Mouse (Mus musculus): ENCODE results near the gene Trnt1. TPM values are rescaled to one million over a fixed set of nuclear protein-coding genes. Genes with fewer than 3 reads are reported as not detected.

Trnt1 gene
- polyA plus RNA-seq, 1 experiment from 2014 or later: 25.8 TPM

DNA sequence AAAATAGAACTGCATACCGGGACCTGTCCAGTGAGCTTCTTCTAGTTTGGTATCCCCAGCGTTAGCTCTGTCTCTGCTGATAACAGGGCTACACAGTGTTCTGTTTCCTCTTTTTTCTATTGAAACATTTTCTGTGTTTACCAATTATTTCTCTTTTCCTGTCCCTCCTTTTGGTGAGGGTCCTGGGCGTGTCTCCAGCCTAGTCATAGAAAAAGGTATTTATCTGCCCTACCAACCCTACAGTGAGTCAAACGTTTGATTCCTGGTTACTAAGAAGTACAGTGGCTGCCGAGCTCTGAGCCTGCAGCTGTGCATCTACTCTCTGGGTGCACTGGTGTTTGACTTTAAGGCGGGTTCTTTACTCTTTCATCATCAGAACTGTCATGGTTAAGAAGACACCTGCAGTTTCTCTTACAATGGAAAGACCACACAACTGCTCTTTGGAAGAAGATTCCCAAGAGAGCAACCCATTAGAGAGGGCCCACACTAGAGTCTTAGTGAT lies 20.0 kb upstream of the Trnt1 start, which contains the start of gene Il5ra:
Il5ra (minus strand) TSS at position 151 of the 502 bp plus-strand sequence.
- no peak for DNase-seq
- peak; percentile 55 for ATAC-seq
- no peak within 1 kb of the TSS; the same call in 1 of the 2 replicates for H3K4me2 ChIP-seq (ENCODE audit: low read depth, low read length)
- H3K9ac ChIP-seq (replicated peaks): no peak within 1 kb of the TSS
- H3K9me3 ChIP-seq (ENCODE audit: low read length): no peaks in the 10 kb centered on the region
- no peaks in the 10 kb centered on the region for H3K27me3 ChIP-seq (ENCODE audit: insufficient read depth, low read length)
- H3K27ac ChIP-seq (ENCODE audit: low read depth): no peak within 1 kb of the TSS; the same call in 1 of the 2 replicates
- no peak for TF ChIP-seq CTCF (IDR thresholded peaks at IDR 0.05; ENCODE audit: low read depth)
- TF ChIP-seq EP300 (IDR thresholded peaks at IDR 0.05; ENCODE audit: low read depth): no peak
- no peak within 1 kb of the TSS for H3K4me3 ChIP-seq (ENCODE audit: low read depth, low read length)
- H3K4me1 ChIP-seq (ENCODE audit: insufficient read depth): no peaks in the 10 kb centered on the region
- 24% methylated on average over 6 of the region's 6 CpGs for WGBS (ENCODE audit: insufficient replicate concordance)
- no peaks in the 10 kb centered on the region for H3K36me3 ChIP-seq (replicated peaks; ENCODE audit: insufficient read depth, low read length)

DNA sequence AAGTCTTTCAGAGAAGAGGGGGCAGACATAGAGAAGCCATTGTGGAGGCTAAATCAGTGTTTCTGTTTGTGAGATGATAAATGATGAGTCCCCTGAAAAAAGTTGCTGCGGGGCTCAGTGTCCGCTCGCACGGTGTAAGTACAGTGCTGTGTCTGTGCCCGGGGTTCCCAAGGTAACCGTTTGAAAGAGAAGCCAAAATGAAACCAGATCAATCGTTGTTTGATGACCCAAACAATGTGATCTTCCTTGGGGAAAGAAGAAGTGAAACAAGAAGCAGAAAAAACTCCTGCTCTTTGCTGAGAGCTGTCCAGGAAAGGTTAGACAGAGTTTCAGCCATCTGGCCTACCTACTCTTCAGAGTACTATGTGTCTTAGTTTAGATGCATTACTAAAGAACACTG lies 18.6 kb upstream of the Trnt1 start:
- 61% methylated on average over 7 of the region's 7 CpGs for WGBS (ENCODE audit: insufficient replicate concordance)
- no peak for DNase-seq
- H3K4me3 ChIP-seq (ENCODE audit: low read depth, low read length): no peak overlapping the region
- no peaks in the 10 kb centered on the region for H3K9me3 ChIP-seq (ENCODE audit: low read length)
- ATAC-seq: no peak
- H3K9ac ChIP-seq (replicated peaks): no peak overlapping the region
- TF ChIP-seq CTCF (IDR thresholded peaks at IDR 0.05; ENCODE audit: low read depth) (no peak), EP300 (IDR thresholded peaks at IDR 0.05; ENCODE audit: low read depth) (no peak)
- 0 out of 2 replicates have a peak overlapping the region, but pooled peaks have one; percentile 22 for H3K27ac ChIP-seq (ENCODE audit: low read depth)
- no peaks in the 10 kb centered on the region for H3K4me1 ChIP-seq (ENCODE audit: insufficient read depth)
- no peaks in the 10 kb centered on the region for H3K36me3 ChIP-seq (replicated peaks; ENCODE audit: insufficient read depth, low read length)
- no peaks in the 10 kb centered on the region for H3K27me3 ChIP-seq (ENCODE audit: insufficient read depth, low read length)
- H3K4me2 ChIP-seq (ENCODE audit: low read depth, low read length): no peak overlapping the region; the same call in 1 of the 2 replicates

DNA sequence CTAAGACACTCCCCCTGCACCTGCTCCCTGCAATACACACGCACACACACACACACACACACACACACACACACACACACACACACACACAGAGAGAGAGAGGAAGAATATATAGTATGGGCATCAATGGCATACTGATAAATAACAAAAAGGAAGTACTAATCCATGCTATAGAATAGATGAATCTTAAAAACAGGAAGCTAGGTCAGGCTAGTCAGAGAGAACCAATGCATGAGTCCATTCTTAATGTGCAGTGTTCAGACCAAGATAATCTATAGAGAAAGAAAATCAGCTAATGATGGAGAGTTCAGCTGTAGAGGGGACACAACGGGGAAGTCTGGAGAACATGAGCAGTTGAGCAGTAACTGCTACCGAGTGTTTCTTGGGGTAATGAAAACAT lies 10.6 kb upstream of the Trnt1 start:
- Histone ChIP-seq H3K4me2 (ENCODE audit: low read depth, low read length) (no peak overlapping the region), H3K36me3 (replicated peaks; ENCODE audit: insufficient read depth, low read length) (no peaks in the 10 kb centered on the region), H3K27ac (ENCODE audit: low read depth) (no peak overlapping the region), H3K9ac (replicated peaks) (no peak overlapping the region), H3K4me3 (ENCODE audit: low read depth, low read length) (no peak overlapping the region), H3K4me1 (ENCODE audit: insufficient read depth) (no peaks in the 10 kb centered on the region), H3K9me3 (ENCODE audit: low read length) (no peaks in the 10 kb centered on the region), H3K27me3 (ENCODE audit: insufficient read depth, low read length) (no peaks in the 10 kb centered on the region)
- TF ChIP-seq EP300 (IDR thresholded peaks at IDR 0.05; ENCODE audit: low read depth) (no peak), CTCF (IDR thresholded peaks at IDR 0.05; ENCODE audit: low read depth) (no peak)
- DNase-seq (no peak), ATAC-seq (no peak)
- WGBS (ENCODE audit: insufficient replicate concordance): 49% methylated on average over 3 of the region's 3 CpGs

DNA sequence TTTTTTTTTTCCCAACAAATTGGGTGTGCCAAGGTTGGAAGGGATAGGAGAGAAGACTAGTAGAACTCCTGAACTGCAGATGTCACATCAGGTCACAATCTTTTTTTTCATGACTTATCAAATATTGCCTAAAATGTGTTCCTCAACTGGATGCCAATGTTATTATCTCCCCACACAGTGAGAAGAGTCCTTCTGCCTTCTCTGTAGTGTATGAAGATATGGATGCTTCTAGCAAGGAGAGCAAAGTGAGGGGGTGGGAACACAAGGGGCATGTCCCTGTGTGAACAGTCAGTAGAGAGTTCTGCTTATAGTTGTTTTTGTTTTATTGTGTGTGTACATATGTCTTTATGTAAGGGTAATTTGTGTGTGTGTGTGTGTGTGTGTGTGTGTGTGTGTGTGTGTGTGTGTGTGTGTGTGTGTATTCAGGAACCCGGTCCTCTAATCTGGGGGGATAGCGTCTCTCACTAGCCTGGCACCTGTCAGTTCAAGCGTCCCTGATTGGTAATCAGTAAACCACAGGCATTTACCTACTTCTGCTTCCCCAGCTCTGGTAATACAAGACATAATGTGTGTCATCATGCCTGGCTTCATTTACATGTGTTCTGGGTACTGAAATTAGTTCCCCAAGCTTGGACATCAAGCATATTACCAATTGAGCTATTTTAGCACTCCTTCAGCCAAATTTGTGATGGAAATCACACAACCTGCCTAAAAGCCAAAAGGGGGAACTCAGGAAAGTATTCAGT lies 8.3 kb upstream of the Trnt1 start:
- TF ChIP-seq CTCF (IDR thresholded peaks at IDR 0.05; ENCODE audit: low read depth): no peak
- TF ChIP-seq EP300 (IDR thresholded peaks at IDR 0.05; ENCODE audit: low read depth): no peak
- 45% methylated on average over 3 of the region's 3 CpGs for WGBS (ENCODE audit: insufficient replicate concordance)
- H3K36me3 ChIP-seq (replicated peaks; ENCODE audit: insufficient read depth, low read length): no peaks in the 10 kb centered on the region
- H3K9ac ChIP-seq (replicated peaks): no peak overlapping the region
- H3K4me2 ChIP-seq (ENCODE audit: low read depth, low read length): no peak overlapping the region
- no peak overlapping the region for H3K27ac ChIP-seq (ENCODE audit: low read depth)
- H3K9me3 ChIP-seq (ENCODE audit: low read length): no peaks in the 10 kb centered on the region
- H3K4me1 ChIP-seq (ENCODE audit: insufficient read depth): no peaks in the 10 kb centered on the region
- H3K4me3 ChIP-seq (ENCODE audit: low read depth, low read length): no peak overlapping the region
- 0 out of 2 replicates have a peak, but pooled peaks cover 3% of the 10 kb centered on the region for H3K27me3 ChIP-seq (ENCODE audit: insufficient read depth, low read length)
- DNase-seq: no peak
- ATAC-seq: no peak

DNA sequence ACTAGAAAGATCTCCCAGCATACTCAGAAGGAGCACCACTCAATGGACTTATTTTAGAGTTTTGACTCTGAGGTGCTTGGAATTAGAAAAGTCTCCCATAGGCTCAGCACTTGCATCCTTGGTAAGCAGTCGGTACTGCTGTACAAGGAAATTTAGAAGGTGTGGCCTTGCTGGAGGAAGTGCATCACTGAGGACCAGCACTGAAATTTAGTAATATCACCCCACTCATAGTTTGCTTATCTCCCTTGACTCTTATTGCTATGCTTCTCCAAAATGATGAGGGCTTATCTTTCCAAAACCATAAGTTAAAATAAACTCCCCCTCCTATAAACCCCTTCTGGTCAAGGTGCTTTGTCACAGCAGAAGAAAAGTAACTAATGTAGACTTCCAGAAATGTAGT lies 7.4 kb upstream of the Trnt1 start:
- WGBS (ENCODE audit: insufficient replicate concordance): 46% methylated on average over 1 of the region's 1 CpGs
- TF ChIP-seq EP300 (IDR thresholded peaks at IDR 0.05; ENCODE audit: low read depth): no peak
- no peak for TF ChIP-seq CTCF (IDR thresholded peaks at IDR 0.05; ENCODE audit: low read depth)
- Histone ChIP-seq H3K4me1 (ENCODE audit: insufficient read depth) (no peaks in the 10 kb centered on the region), H3K9ac (replicated peaks) (no peak overlapping the region), H3K27ac (ENCODE audit: low read depth) (no peak overlapping the region), H3K4me2 (ENCODE audit: low read depth, low read length) (no peak overlapping the region), H3K36me3 (replicated peaks; ENCODE audit: insufficient read depth, low read length) (no peaks in the 10 kb centered on the region), H3K4me3 (ENCODE audit: low read depth, low read length) (no peak overlapping the region), H3K9me3 (ENCODE audit: low read length) (no peaks in the 10 kb centered on the region), H3K27me3 (ENCODE audit: insufficient read depth, low read length) (0 out of 2 replicates have a peak, but pooled peaks cover 3% of the 10 kb centered on the region)
- DNase-seq (no peak), ATAC-seq (no peak)

DNA sequence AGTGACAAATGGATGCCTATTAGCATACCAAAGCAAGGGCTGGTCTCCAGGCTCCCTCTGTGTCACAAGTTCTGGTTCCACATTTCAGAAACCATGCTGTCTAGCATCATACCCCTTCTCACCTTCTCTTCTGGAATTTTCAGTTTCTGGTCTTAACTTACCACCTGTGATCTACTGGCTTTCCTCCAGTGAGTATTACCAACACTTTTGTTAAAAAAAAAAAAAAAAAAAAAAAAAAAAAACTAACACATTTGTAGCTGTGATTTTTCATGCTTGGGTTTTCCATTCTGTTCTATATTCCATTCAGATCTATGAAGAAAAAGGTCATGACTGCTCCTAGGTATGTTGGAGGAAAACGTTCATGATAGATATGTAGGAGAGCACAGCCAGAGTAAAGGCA lies 3.0 kb upstream of the Trnt1 start:
- WGBS (ENCODE audit: insufficient replicate concordance): 65% methylated on average over 1 of the region's 1 CpGs
- H3K4me3 ChIP-seq (ENCODE audit: low read depth, low read length): no peak overlapping the region
- no peaks in the 10 kb centered on the region for H3K9me3 ChIP-seq (ENCODE audit: low read length)
- no peak overlapping the region for H3K4me2 ChIP-seq (ENCODE audit: low read depth, low read length)
- no peaks in the 10 kb centered on the region for H3K36me3 ChIP-seq (replicated peaks; ENCODE audit: insufficient read depth, low read length)
- ATAC-seq: no peak
- TF ChIP-seq EP300 (IDR thresholded peaks at IDR 0.05; ENCODE audit: low read depth): no peak
- TF ChIP-seq CTCF (IDR thresholded peaks at IDR 0.05; ENCODE audit: low read depth): no peak
- no peak for DNase-seq
- H3K27ac ChIP-seq (ENCODE audit: low read depth): no peak overlapping the region
- 0 out of 2 replicates have a peak, but pooled peaks cover 3% of the 10 kb centered on the region for H3K27me3 ChIP-seq (ENCODE audit: insufficient read depth, low read length)
- peaks cover 10% of the 10 kb centered on the region for H3K4me1 ChIP-seq (ENCODE audit: insufficient read depth)
- H3K9ac ChIP-seq (replicated peaks): no peak overlapping the region
